Mouse (Mus musculus) CD4-positive, CD25-positive, alpha-beta regulatory T cell, adult 9 weeks (primary cell): ENCODE data around the gene Prap1. TPM values are rescaled to one million over a fixed set of nuclear protein-coding genes. Genes with fewer than 3 reads are reported as not detected.

Experiments used
- polyA plus RNA-seq: library from polyadenylated mRNA; unstranded; fragments of 100-300 nt; shearing (Covaris generic); gene quantifications from one replicate; pipeline ENCODE4 v1.2.1, GENCODE M21; 2017

Prap1 gene
- not detected for polyA plus RNA-seq

GRCm38 (mm10) chr7:140092924-140093528 lies at the start of gene Prap1:
TSS of gene Prap1 (plus strand) at chr7:140093395.

GRCm38 (mm10) chr7:140048361-140049114 lies 44.7 kb upstream of the Prap1 start, which contains the start of gene Msx3:
TSS of gene Msx3 (minus strand) at chr7:140049089.

GRCm38 (mm10) chr7:140082242-140082678 lies 10.9 kb upstream of the Prap1 start, which contains the start of gene Caly:
TSS of gene Caly (minus strand) at chr7:140082548.

GRCm38 (mm10) chr7:140101993-140102860 lies 9.0 kb downstream of the Prap1 start, which contains the start of gene Fuom:
TSS of gene Fuom (minus strand) at chr7:140102441.

GRCm38 (mm10) chr7:140115583-140116328 lies 22.6 kb downstream of the Prap1 start, which contains the start of gene Paox:
TSS of gene Paox (plus strand) at chr7:140115799.

GRCm38 (mm10) chr7:140116329-140117054 lies 23.3 kb downstream of the Prap1 start, which contains the start of gene Echs1:
TSS of gene Echs1 (minus strand) at chr7:140116476.

GRCm38 (mm10) chr7:140137135-140138020 lies 44.2 kb downstream of the Prap1 start, which contains the start of gene Mtg1:
TSS of gene Mtg1 (plus strand) at chr7:140137564.

Other genes with a start within 250 kb of the Prap1 start
- gene Kndc1, start 198.7 kb upstream of the Prap1 start, polyA plus RNA-seq, result 0.48 TPM
- 2.8 TPM for gene Utf1, start 149.6 kb upstream of the Prap1 start, polyA plus RNA-seq
- gene 6430531B16Rik, start 114.6 kb upstream of the Prap1 start, polyA plus RNA-seq, result 0.66 TPM
- gene Adam8, start 100.8 kb upstream of the Prap1 start, polyA plus RNA-seq, result 14.4 TPM
- 51.3 TPM for gene Zfp511, start 57.0 kb upstream of the Prap1 start, polyA plus RNA-seq
- 45.6 TPM for gene Tubgcp2, start 56.7 kb upstream of the Prap1 start, polyA plus RNA-seq
- not detected for gene Msx3, start 44.3 kb upstream of the Prap1 start, polyA plus RNA-seq
- gene Caly, start 10.8 kb upstream of the Prap1 start, polyA plus RNA-seq, result not detected
- gene Fuom, start 9.0 kb downstream of the Prap1 start, polyA plus RNA-seq, result 14.9 TPM
- 2.4 TPM for gene Paox, start 22.4 kb downstream of the Prap1 start, polyA plus RNA-seq
- gene Echs1, start 23.1 kb downstream of the Prap1 start, polyA plus RNA-seq, result 70.5 TPM
- 45.8 TPM for gene Mtg1, start 44.2 kb downstream of the Prap1 start, polyA plus RNA-seq
- not detected for gene Sprn, start 61.5 kb downstream of the Prap1 start, polyA plus RNA-seq
- not detected for gene Olfr522, start 71.4 kb downstream of the Prap1 start, polyA plus RNA-seq
- gene Olfr523, start 79.8 kb downstream of the Prap1 start, polyA plus RNA-seq, result not detected
- gene Olfr524, start 112.6 kb downstream of the Prap1 start, polyA plus RNA-seq, result not detected
- gene Cd163l1, start 124.9 kb downstream of the Prap1 start, polyA plus RNA-seq, result 0.15 TPM
- gene 5830411N06Rik, start 153.9 kb downstream of the Prap1 start, polyA plus RNA-seq, result 1.7 TPM
- gene Olfr525, start 227.5 kb downstream of the Prap1 start, polyA plus RNA-seq, result 0.17 TPM
- gene Olfr527, start 240.6 kb downstream of the Prap1 start, polyA plus RNA-seq, result not detected